In the genomic region with DNA sequence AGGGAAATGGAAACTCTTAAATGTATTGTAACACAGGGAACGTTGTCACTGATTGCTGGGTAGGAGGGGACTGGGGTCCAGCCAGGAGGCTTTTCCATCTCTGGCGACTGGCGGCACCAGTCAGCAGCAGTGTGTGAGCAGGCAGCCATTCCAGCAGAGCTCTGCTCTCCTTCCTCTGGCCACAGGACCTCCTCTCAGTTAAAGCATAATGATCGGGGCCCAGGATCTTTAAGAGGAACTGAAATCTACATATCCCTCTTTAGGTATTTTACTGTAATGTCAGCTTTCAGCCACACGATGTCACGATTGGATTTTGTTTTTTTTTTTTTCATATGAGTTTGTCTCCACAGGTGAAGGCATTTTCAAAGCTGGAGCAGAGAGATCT, we compare ENCODE assay signal across 8 mouse cellular contexts.
DNase-seq lines count a peak whose midpoint lies in the region; ATAC-seq lines count a peak whose summit lies in the region.

No protein-coding gene starts in this region.

- no peak overlapping the region for H3K4me3 ChIP-seq in heart, embryonic 16.5 days (ENCODE audit: low read length)
- H3K4me3 ChIP-seq in forebrain, embryonic 13.5 days: 0 out of 2 replicates have a peak overlapping the region, but pooled peaks have one; percentile 4
- H3K4me3 ChIP-seq in limb, embryonic 15.5 days: peak overlapping the region; percentile 22

- peak overlapping the region; percentile 41; the same call in 1 of the 2 replicates for H3K4me2 ChIP-seq in heart, embryonic 16.5 days (ENCODE audit: low read depth, low read length)
- H3K4me2 ChIP-seq in forebrain, embryonic 13.5 days: peak overlapping the region; percentile 38
- peak overlapping the region; percentile 41 for H3K4me2 ChIP-seq in limb, embryonic 15.5 days

- no peaks in the 10 kb centered on the region for H3K27me3 ChIP-seq in heart, embryonic 16.5 days (ENCODE audit: control insufficient read depth, insufficient read depth, low read length)
- H3K27me3 ChIP-seq in forebrain, embryonic 13.5 days: no peaks in the 10 kb centered on the region
- H3K27me3 ChIP-seq in limb, embryonic 15.5 days: no peaks in the 10 kb centered on the region

- WGBS in heart, embryonic 16.5 days: 9% methylated on average over 6 of the region's 6 CpGs
- 6% methylated on average over 6 of the region's 6 CpGs for WGBS in forebrain, embryonic 13.5 days
- 2% methylated on average over 6 of the region's 6 CpGs for WGBS in limb, embryonic 15.5 days

- H3K27ac ChIP-seq in heart, embryonic 16.5 days (ENCODE audit: low read length): no peak overlapping the region
- H3K27ac ChIP-seq in forebrain, embryonic 13.5 days: peak overlapping the region; percentile 10; the same call in 1 of the 2 replicates
- peak overlapping the region; percentile 54; the same call in 1 of the 2 replicates for H3K27ac ChIP-seq in limb, embryonic 15.5 days

- H3K9ac ChIP-seq in heart, embryonic 16.5 days (ENCODE audit: low read length): no peak overlapping the region
- no peak overlapping the region for H3K9ac ChIP-seq in forebrain, embryonic 13.5 days
- no peak overlapping the region for H3K9ac ChIP-seq in limb, embryonic 15.5 days

- ATAC-seq in heart, embryonic 16.5 days (replicated peaks; ENCODE audit: extremely low read depth, insufficient read depth, low FRiP score): no peak
- ATAC-seq in forebrain, embryonic 13.5 days: peak; percentile 69
- ATAC-seq in limb, embryonic 15.5 days (ENCODE audit: insufficient number of reproducible peaks, low FRiP score, low TSS enrichment, low read depth): no peak

- H3K9me3 ChIP-seq in heart, embryonic 16.5 days (replicated peaks; ENCODE audit: control insufficient read depth, low read length): no peaks in the 10 kb centered on the region
- no peaks in the 10 kb centered on the region for H3K9me3 ChIP-seq in forebrain, embryonic 13.5 days (replicated peaks)
- no peaks in the 10 kb centered on the region for H3K9me3 ChIP-seq in limb, embryonic 15.5 days

- no peak for DNase-seq in heart, adult 11 months
- DNase-seq in R1 (ENCODE audit: low read depth, low spot score): peak; percentile 10
- DNase-seq in adrenal gland, adult 8-10 months: no peak
- no peak for DNase-seq in cerebellum, adult 11-12 months
- DNase-seq in testis, postnatal 14 days (ENCODE audit: low spot score): no peak

- H3K36me3 ChIP-seq in heart, embryonic 16.5 days (ENCODE audit: control insufficient read depth, insufficient read depth): no peaks in the 10 kb centered on the region
- H3K36me3 ChIP-seq in forebrain, embryonic 13.5 days (ENCODE audit: poor library complexity, severe bottlenecking): no peaks in the 10 kb centered on the region
- H3K36me3 ChIP-seq in limb, embryonic 15.5 days: no peaks in the 10 kb centered on the region

- H3K4me1 ChIP-seq in heart, embryonic 16.5 days (ENCODE audit: control insufficient read depth, insufficient read depth, low read length): peaks cover 5% of the 10 kb centered on the region
- H3K4me1 ChIP-seq in forebrain, embryonic 13.5 days: peaks cover 12% of the 10 kb centered on the region
- H3K4me1 ChIP-seq in limb, embryonic 15.5 days: peaks cover 13% of the 10 kb centered on the region; the same call in 1 of the 2 replicates
